Mouse (Mus musculus): ENCODE measurements at regions not wholly inside any gene's neighbourhood (a gene's known extent, or its start where the extent isn't known, plus 50 kb on each side); places are given as distances from the start of the nearest gene placed in this dataset.

DNA sequence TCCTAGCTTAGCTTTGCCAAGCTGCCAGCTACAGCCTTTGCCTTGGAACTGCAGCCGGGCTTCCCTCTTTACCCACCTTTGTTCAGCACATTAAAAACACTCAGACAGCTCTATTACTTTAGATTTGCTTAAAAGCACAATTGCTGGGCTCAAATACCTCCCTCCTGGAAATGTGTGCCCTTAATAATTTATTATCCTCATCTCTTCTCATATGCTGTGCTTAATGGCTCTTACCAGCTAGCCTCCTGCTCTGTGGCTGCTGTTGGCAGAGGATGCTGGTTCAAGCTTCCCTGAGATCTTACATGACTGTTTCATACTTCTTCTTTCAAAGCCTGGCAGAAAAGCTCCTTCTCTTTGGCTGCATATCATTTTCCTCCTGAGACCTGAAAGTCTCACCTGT lies 378.1 kb upstream of the Cdh19 start:
- Histone ChIP-seq H3K27ac (no peak overlapping the region), H3K36me3 (no peaks in the 10 kb centered on the region), H3K27me3 (no peaks in the 10 kb centered on the region), H3K4me2 (no peak overlapping the region), H3K9ac (no peak overlapping the region), H3K4me1 (replicated peaks) (no peaks in the 10 kb centered on the region), H3K4me3 (no peak overlapping the region), H3K9me3 (replicated peaks) (no peaks in the 10 kb centered on the region)
- WGBS, result 79% methylated on average over 1 of the region's 1 CpGs
- no peak for ATAC-seq (replicated peaks; ENCODE audit: insufficient number of reproducible peaks, insufficient read depth, low FRiP score, low read depth)

GRCm38 (mm10) chr1:111337927-111338326 lies 360.5 kb upstream of the Cdh19 start:
- no peaks in the 10 kb centered on the region for H3K9me3 ChIP-seq (replicated peaks)
- 0 out of 2 replicates have a peak, but pooled peaks have one; percentile 43 for ATAC-seq (replicated peaks; ENCODE audit: insufficient number of reproducible peaks, insufficient read depth, low FRiP score, low read depth)
- H3K4me1 ChIP-seq (replicated peaks), result no peaks in the 10 kb centered on the region
- no peak overlapping the region for H3K9ac ChIP-seq
- no peak overlapping the region for H3K4me2 ChIP-seq
- H3K36me3 ChIP-seq, result no peaks in the 10 kb centered on the region
- 31% methylated on average over 2 of the region's 2 CpGs for WGBS
- no peaks in the 10 kb centered on the region for H3K27me3 ChIP-seq
- no peak overlapping the region for H3K27ac ChIP-seq
- H3K4me3 ChIP-seq, result no peak overlapping the region

- no peaks in the 10 kb centered on the region for H3K36me3 ChIP-seq
- no peak overlapping the region for H3K27ac ChIP-seq
- 82% methylated on average over 11 of the region's 11 CpGs for WGBS
- H3K9me3 ChIP-seq (replicated peaks), result no peaks in the 10 kb centered on the region
- no peak for ATAC-seq (replicated peaks; ENCODE audit: insufficient number of reproducible peaks, insufficient read depth, low FRiP score, low read depth)
- no peak overlapping the region for H3K4me2 ChIP-seq
- H3K9ac ChIP-seq, result no peak overlapping the region
- no peaks in the 10 kb centered on the region for H3K4me1 ChIP-seq (replicated peaks)
- no peak overlapping the region for H3K4me3 ChIP-seq
- no peaks in the 10 kb centered on the region for H3K27me3 ChIP-seq
Observed at GRCm38 (mm10) chr1:111302268-111302667, 324.9 kb upstream of the Cdh19 start.

DNA sequence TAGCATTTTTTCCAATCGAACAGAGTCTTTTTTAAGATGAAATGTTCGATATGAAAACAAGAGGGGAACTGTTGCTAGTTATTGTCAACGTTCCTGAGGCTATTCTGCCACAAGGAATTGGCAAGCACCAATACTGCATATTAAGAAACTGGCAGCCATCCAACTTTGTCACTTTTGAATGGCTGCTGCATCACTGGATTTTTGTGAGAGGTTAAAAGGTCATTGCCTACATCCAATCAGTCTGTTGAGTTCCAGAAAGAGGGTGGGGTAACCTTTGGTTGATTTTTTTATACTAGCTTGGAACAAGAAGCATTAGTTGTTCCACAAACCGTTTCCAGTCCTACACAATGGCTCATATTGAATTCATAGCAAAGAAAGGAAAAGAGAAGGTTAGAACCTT lies 309.0 kb upstream of the Cdh19 start:
- 44% methylated on average over 4 of the region's 4 CpGs for WGBS
- Histone ChIP-seq H3K4me2 (no peak overlapping the region), H3K4me3 (no peak overlapping the region), H3K27me3 (no peaks in the 10 kb centered on the region), H3K36me3 (no peaks in the 10 kb centered on the region), H3K4me1 (replicated peaks) (no peaks in the 10 kb centered on the region), H3K27ac (no peak overlapping the region), H3K9me3 (replicated peaks) (no peaks in the 10 kb centered on the region), H3K9ac (no peak overlapping the region)
- 0 out of 2 replicates have a peak, but pooled peaks have one; percentile 43 for ATAC-seq (replicated peaks; ENCODE audit: insufficient number of reproducible peaks, insufficient read depth, low FRiP score, low read depth)

GRCm38 (mm10) chr1:111285916-111286315 lies 308.5 kb upstream of the Cdh19 start:
- WGBS, result 78% methylated on average over 3 of the region's 3 CpGs
- Histone ChIP-seq H3K4me3 (no peak overlapping the region), H3K4me2 (no peak overlapping the region), H3K9ac (no peak overlapping the region), H3K27me3 (no peaks in the 10 kb centered on the region), H3K27ac (no peak overlapping the region), H3K36me3 (no peaks in the 10 kb centered on the region), H3K4me1 (replicated peaks) (no peaks in the 10 kb centered on the region), H3K9me3 (replicated peaks) (no peaks in the 10 kb centered on the region)
- ATAC-seq (replicated peaks; ENCODE audit: insufficient number of reproducible peaks, insufficient read depth, low FRiP score, low read depth), result no peak

DNA sequence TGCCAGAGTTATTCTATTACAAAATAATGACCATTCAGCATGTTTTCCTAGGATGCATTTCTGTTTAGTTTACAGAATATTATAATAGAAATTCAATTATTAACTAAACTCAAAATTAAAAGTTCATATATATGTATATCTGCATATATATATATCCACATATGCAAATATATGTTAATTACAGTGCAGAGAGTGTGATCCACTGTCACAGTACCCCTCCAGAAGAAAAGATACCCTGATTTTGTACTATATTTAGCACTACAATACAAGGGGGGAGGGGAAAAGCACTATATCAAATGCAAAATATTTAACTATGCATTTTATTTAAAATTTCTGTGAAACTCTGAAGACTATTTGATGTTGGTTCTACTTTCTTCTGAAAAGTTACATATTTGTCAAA lies 265.4 kb upstream of the Cdh19 start:
- Histone ChIP-seq H3K4me2 (no peak overlapping the region), H3K4me1 (replicated peaks) (no peaks in the 10 kb centered on the region), H3K9me3 (replicated peaks) (no peaks in the 10 kb centered on the region), H3K4me3 (no peak overlapping the region), H3K36me3 (no peaks in the 10 kb centered on the region), H3K27ac (no peak overlapping the region), H3K27me3 (no peaks in the 10 kb centered on the region), H3K9ac (no peak overlapping the region)
- no peak for ATAC-seq (replicated peaks; ENCODE audit: insufficient number of reproducible peaks, insufficient read depth, low FRiP score, low read depth)

GRCm38 (mm10) chr1:111242344-111242743 lies 265.0 kb upstream of the Cdh19 start:
- Histone ChIP-seq H3K27me3 (no peaks in the 10 kb centered on the region), H3K4me2 (no peak overlapping the region), H3K27ac (no peak overlapping the region), H3K4me1 (replicated peaks) (no peaks in the 10 kb centered on the region), H3K36me3 (no peaks in the 10 kb centered on the region), H3K9ac (no peak overlapping the region), H3K9me3 (replicated peaks) (no peaks in the 10 kb centered on the region), H3K4me3 (no peak overlapping the region)
- WGBS, result 56% methylated on average over 1 of the region's 1 CpGs
- no peak for ATAC-seq (replicated peaks; ENCODE audit: insufficient number of reproducible peaks, insufficient read depth, low FRiP score, low read depth)
